Mouse (Mus musculus) left cerebral cortex, adult 18-20 months (tissue): ENCODE data around the gene Tmem220. TPM values are rescaled to one million over a fixed set of nuclear protein-coding genes. Genes with fewer than 3 reads are reported as not detected.
"Not testable (repeated sequence)": the region's sequence is repeated elsewhere in the genome, so short reads cannot be mapped to it uniquely, and the experiment has no call there.

Source experiments
- DNase-seq, 2 experiments: peaks; one replicate each; pipeline ENCODE4 v3.0.0; 2021 to 2022; ENCODE audit warnings: low spot score in 2 of 2, mixed read lengths in 1 of 2
- total RNA-seq, 2 experiments: library from RNA; stranded (reverse); gene quantifications; 2 replicates each; pipeline ENCODE4 v1.2.3; 2021

Tmem220 gene
- total RNA-seq, 2 experiments from 2014 or later: 0.70 to 0.91 TPM

- no peak for DNase-seq
These were observed 7.0 kb upstream of the Tmem220 start for GRCm38 (mm10) chr11:67017801-67018591.

GRCm38 (mm10) chr11:67019711-67020475, 5.1 kb upstream of the Tmem220 start:
- no peak for DNase-seq

GRCm38 (mm10) chr11:67020948-67021347, 4.0 kb upstream of the Tmem220 start:
- DNase-seq: peak; percentile 66 to 70

GRCm38 (mm10) chr11:67022354-67023115, 2.4 kb upstream of the Tmem220 start:
- DNase-seq: no peak

GRCm38 (mm10) chr11:67023191-67023590, 1.8 kb upstream of the Tmem220 start:
- not testable (repeated sequence) for DNase-seq

GRCm38 (mm10) chr11:67023802-67024340, 1.1 kb upstream of the Tmem220 start:
- DNase-seq: no peak

- no peak for DNase-seq
These were observed 6.1 kb downstream of the Tmem220 start for GRCm38 (mm10) chr11:67030904-67031602.

- no peak for DNase-seq
These were observed 6.6 kb downstream of the Tmem220 start for GRCm38 (mm10) chr11:67031603-67031915.

- no peak for DNase-seq
These were observed 10.0 kb downstream of the Tmem220 start for GRCm38 (mm10) chr11:67034775-67035485.

GRCm38 (mm10) chr11:67036229-67036628, 11.3 kb downstream of the Tmem220 start:
- no peak for DNase-seq

GRCm38 (mm10) chr11:67036892-67037291, 11.9 kb downstream of the Tmem220 start:
- DNase-seq: no peak

GRCm38 (mm10) chr11:67039799-67040198, 14.8 kb downstream of the Tmem220 start:
- DNase-seq: no peak

GRCm38 (mm10) chr11:67040483-67040882, 15.5 kb downstream of the Tmem220 start:
- DNase-seq: no peak

- no peak for DNase-seq
These were observed 18.1 kb downstream of the Tmem220 start for GRCm38 (mm10) chr11:67043007-67043406.

- no peak for DNase-seq
These were observed 20.0 kb downstream of the Tmem220 start for GRCm38 (mm10) chr11:67044959-67045358.

GRCm38 (mm10) chr11:67047199-67047598, 22.2 kb downstream of the Tmem220 start:
- no peak for DNase-seq

- DNase-seq: no peak
These were observed 23.5 kb downstream of the Tmem220 start for GRCm38 (mm10) chr11:67048496-67048895.

- DNase-seq: no peak
These were observed 24.3 kb downstream of the Tmem220 start for GRCm38 (mm10) chr11:67049256-67049655.

- no peak for DNase-seq
These were observed 26.8 kb downstream of the Tmem220 start for GRCm38 (mm10) chr11:67051676-67052320.
